Mouse (Mus musculus): ENCODE data around the gene Smo. TPM values are rescaled to one million over a fixed set of nuclear protein-coding genes. Genes with fewer than 3 reads are reported as not detected.

Gene Smo
- polyA plus RNA-seq, 1 experiment, result 5.3 TPM

DNA sequence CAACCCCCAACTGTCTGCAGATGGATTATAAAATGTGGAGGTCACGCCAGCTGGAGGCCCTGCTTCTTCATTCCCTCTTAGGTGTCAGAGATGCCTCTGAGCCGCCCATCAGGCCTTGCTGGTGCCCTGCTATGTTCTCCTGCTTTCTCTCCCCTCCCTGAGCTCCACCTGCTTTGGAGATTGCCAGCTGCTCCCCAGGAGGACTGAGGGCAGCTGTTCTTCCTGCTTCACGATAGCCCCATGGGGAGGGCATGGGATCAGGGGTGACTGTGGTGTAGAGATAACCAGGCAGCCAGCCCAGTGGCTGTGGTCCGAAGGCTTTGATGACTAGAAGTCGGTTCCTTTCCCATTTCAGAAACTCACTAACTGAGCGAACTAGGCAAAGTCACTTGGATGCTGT, 34.3 kb upstream of the Smo start:
- Histone ChIP-seq H3K36me3 (replicated peaks; ENCODE audit: low read length) (no peaks in the 10 kb centered on the region), H3K4me1 (peaks cover 66% of the 10 kb centered on the region), H3K4me3 (replicated peaks) (peak overlapping the region; percentile 55), H3K27me3 (replicated peaks) (peaks cover 60% of the 10 kb centered on the region), H3K9me3 (no peaks in the 10 kb centered on the region)
- no peak for TF ChIP-seq FLI1 (IDR thresholded peaks at IDR 0.05; ENCODE audit: low read length)
- TF ChIP-seq GATA1 (IDR thresholded peaks at IDR 0.05; ENCODE audit: borderline replicate concordance, low read length), result no peak

DNA sequence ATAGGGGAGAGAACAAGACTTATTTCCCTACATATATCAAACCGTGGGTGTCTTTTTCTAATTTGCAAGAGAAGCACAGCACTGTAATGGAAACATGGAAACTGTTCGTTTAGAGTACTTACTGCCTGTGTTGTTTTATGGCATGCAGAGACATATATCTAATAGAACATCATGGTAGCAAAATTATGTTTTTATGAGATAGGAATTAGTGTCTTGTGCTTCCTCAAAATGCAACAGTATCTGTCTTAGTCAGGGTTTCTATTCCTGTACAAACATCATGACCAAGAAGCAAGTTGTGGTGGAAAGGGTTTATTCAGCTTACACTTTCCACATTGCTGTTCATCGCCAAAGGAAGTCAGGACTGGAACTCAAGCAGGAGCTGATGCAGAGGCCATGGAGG, 33.2 kb upstream of the Smo start:
- Histone ChIP-seq H3K36me3 (replicated peaks; ENCODE audit: low read length) (no peaks in the 10 kb centered on the region), H3K4me3 (replicated peaks) (no peak overlapping the region), H3K4me1 (peaks cover 72% of the 10 kb centered on the region), H3K27me3 (replicated peaks) (peaks cover 61% of the 10 kb centered on the region), H3K9me3 (no peaks in the 10 kb centered on the region)
- no peak for TF ChIP-seq FLI1 (IDR thresholded peaks at IDR 0.05; ENCODE audit: low read length)
- no peak for TF ChIP-seq GATA1 (IDR thresholded peaks at IDR 0.05; ENCODE audit: borderline replicate concordance, low read length)

DNA sequence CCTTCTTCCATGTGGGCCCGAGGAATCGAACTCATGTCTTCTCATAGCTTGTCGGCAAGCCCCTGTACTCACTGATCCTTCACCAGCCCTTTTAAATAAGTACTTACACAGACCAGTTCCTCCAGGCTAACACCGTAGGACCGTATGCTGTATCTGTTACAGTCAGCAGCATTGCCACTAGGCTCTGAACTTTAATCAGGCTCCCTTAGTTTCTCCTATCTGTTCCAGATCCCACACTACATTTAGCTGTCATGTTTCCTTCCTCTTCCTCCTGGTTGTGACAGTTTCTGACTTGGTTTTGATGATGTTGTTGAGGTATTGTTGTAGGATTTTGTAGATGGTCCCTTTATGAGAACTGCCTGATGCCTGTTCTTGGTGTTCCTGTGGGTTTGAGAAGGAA, 31.2 kb upstream of the Smo start:
- Histone ChIP-seq H3K36me3 (replicated peaks; ENCODE audit: low read length) (no peaks in the 10 kb centered on the region), H3K4me1 (peaks cover 63% of the 10 kb centered on the region), H3K9me3 (no peaks in the 10 kb centered on the region), H3K27me3 (replicated peaks) (peaks cover 62% of the 10 kb centered on the region), H3K4me3 (replicated peaks) (peak overlapping the region; percentile 64)
- TF ChIP-seq GATA1 (IDR thresholded peaks at IDR 0.05; ENCODE audit: borderline replicate concordance, low read length) (no peak), FLI1 (IDR thresholded peaks at IDR 0.05; ENCODE audit: low read length) (no peak)

- peaks cover 45% of the 10 kb centered on the region for H3K4me1 ChIP-seq
- H3K27me3 ChIP-seq (replicated peaks), result peaks cover 75% of the 10 kb centered on the region
- no peak overlapping the region for H3K4me3 ChIP-seq (replicated peaks)
- TF ChIP-seq GATA1 (IDR thresholded peaks at IDR 0.05; ENCODE audit: borderline replicate concordance, low read length) (no peak), FLI1 (IDR thresholded peaks at IDR 0.05; ENCODE audit: low read length) (no peak)
- no peaks in the 10 kb centered on the region for H3K36me3 ChIP-seq (replicated peaks; ENCODE audit: low read length)
- no peaks in the 10 kb centered on the region for H3K9me3 ChIP-seq
These were observed 27.4 kb upstream of the Smo start for GRCm38 (mm10) chr6:29707902-29708301.

DNA sequence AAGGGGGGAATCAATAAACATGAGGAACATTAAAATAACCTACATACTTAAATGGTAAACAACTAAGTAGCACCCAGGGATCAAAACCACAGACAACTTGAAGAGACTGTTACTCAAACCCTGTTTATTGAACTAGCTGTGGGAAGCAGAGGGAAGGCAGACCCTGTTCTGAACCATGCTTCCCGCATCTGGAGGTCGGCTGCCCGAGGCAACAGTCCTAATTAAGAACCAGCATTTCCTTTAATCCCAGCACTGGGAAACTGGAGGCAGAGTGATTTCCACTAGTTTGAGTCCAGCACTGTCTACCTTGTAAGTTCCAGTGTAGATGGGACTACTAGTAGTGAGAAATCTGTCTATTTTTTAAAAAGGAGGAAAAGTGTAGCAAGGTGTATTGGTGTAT, 24.0 kb upstream of the Smo start:
- peaks cover 18% of the 10 kb centered on the region for H3K4me1 ChIP-seq
- H3K27me3 ChIP-seq (replicated peaks), result peaks cover 57% of the 10 kb centered on the region
- no peaks in the 10 kb centered on the region for H3K9me3 ChIP-seq
- H3K36me3 ChIP-seq (replicated peaks; ENCODE audit: low read length), result no peaks in the 10 kb centered on the region
- H3K4me3 ChIP-seq (replicated peaks), result no peak overlapping the region
- TF ChIP-seq GATA1 (IDR thresholded peaks at IDR 0.05; ENCODE audit: borderline replicate concordance, low read length) (no peak), FLI1 (IDR thresholded peaks at IDR 0.05; ENCODE audit: low read length) (no peak)

- peaks cover 12% of the 10 kb centered on the region for H3K4me1 ChIP-seq
These were observed 23.2 kb upstream of the Smo start for GRCm38 (mm10) chr6:29712011-29712584.

GRCm38 (mm10) chr6:29716624-29717365, 18.5 kb upstream of the Smo start:
- Histone ChIP-seq H3K4me3 (replicated peaks) (no peak overlapping the region), H3K9me3 (no peaks in the 10 kb centered on the region), H3K27me3 (replicated peaks) (peaks cover 55% of the 10 kb centered on the region), H3K4me1 (peaks cover 3% of the 10 kb centered on the region; the same call in 1 of the 2 replicates), H3K36me3 (replicated peaks; ENCODE audit: low read length) (peaks cover 4% of the 10 kb centered on the region)
- TF ChIP-seq FLI1 (IDR thresholded peaks at IDR 0.05; ENCODE audit: low read length) (no peak), GATA1 (IDR thresholded peaks at IDR 0.05; ENCODE audit: borderline replicate concordance, low read length) (no peak)

More at GRCm38 (mm10) chr6:29712011-29712584, 23.2 kb upstream of the Smo start:
- peaks cover 57% of the 10 kb centered on the region for H3K27me3 ChIP-seq (replicated peaks)
- no peaks in the 10 kb centered on the region for H3K9me3 ChIP-seq
- TF ChIP-seq FLI1 (IDR thresholded peaks at IDR 0.05; ENCODE audit: low read length), result no peak
- TF ChIP-seq GATA1 (IDR thresholded peaks at IDR 0.05; ENCODE audit: borderline replicate concordance, low read length), result no peak
- H3K36me3 ChIP-seq (replicated peaks; ENCODE audit: low read length), result no peaks in the 10 kb centered on the region
- no peak overlapping the region for H3K4me3 ChIP-seq (replicated peaks)

DNA sequence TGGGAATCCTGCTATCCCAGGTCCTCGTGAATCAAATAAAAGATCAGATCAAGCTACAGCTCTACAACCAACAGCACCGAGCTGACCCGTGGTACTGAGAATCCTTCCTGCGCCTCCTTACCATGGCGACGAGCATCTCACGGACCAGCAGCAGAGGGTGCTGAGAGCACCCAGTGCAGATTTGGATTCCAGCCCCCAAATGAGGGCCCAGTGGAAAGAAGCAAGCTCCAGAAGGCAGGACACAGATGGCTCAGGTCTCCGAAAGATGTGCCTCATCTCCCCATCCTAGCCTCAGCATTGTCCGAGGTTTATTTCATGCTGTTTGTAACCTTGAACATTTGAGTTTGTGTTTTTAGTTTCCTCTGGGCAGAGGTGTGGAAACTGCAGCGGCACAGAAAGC, 17.8 kb upstream of the Smo start:
- Histone ChIP-seq H3K36me3 (replicated peaks; ENCODE audit: low read length) (peaks cover 4% of the 10 kb centered on the region), H3K9me3 (no peaks in the 10 kb centered on the region), H3K27me3 (replicated peaks) (peaks cover 62% of the 10 kb centered on the region), H3K4me3 (replicated peaks) (no peak overlapping the region), H3K4me1 (no peaks in the 10 kb centered on the region; the same call in 1 of the 2 replicates)
- no peak for TF ChIP-seq FLI1 (IDR thresholded peaks at IDR 0.05; ENCODE audit: low read length)
- no peak for TF ChIP-seq GATA1 (IDR thresholded peaks at IDR 0.05; ENCODE audit: borderline replicate concordance, low read length)

GRCm38 (mm10) chr6:29717952-29718521, 17.3 kb upstream of the Smo start:
- no peaks in the 10 kb centered on the region for H3K9me3 ChIP-seq

DNA sequence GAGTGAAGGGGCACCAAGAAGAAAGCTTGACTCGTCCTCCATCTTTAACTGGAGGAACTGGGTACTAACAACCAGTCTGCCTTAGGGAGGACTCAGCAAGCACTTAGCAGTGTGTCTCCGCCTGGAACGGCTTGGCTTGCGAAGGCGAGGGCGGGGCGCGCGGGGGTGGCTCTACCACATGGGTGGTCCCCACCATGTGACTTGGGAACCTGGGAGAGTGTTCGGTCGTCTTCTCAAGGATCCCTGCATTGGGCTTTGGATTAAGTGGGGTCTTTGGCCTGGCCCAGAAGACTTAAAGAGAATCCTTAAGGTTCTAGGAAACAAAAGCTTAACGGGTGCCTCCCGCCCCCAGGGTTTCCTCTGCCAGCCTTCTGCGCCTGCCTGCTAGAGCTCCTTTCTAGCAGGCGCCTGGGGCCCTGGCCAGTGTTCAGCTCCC, 16.4 kb upstream of the Smo start:
- Histone ChIP-seq H3K36me3 (replicated peaks; ENCODE audit: low read length) (peaks cover 4% of the 10 kb centered on the region), H3K4me3 (replicated peaks) (no peak overlapping the region), H3K27me3 (replicated peaks) (peaks cover 68% of the 10 kb centered on the region), H3K4me1 (no peaks in the 10 kb centered on the region), H3K9me3 (no peaks in the 10 kb centered on the region)
- no peak for TF ChIP-seq FLI1 (IDR thresholded peaks at IDR 0.05; ENCODE audit: low read length)
- TF ChIP-seq GATA1 (IDR thresholded peaks at IDR 0.05; ENCODE audit: borderline replicate concordance, low read length), result no peak

More at GRCm38 (mm10) chr6:29717952-29718521, 17.3 kb upstream of the Smo start:
- peaks cover 4% of the 10 kb centered on the region for H3K36me3 ChIP-seq (replicated peaks; ENCODE audit: low read length)
- H3K4me3 ChIP-seq (replicated peaks), result no peak overlapping the region
- H3K4me1 ChIP-seq, result no peaks in the 10 kb centered on the region
- peaks cover 62% of the 10 kb centered on the region for H3K27me3 ChIP-seq (replicated peaks)
- no peak for TF ChIP-seq GATA1 (IDR thresholded peaks at IDR 0.05; ENCODE audit: borderline replicate concordance, low read length)
- TF ChIP-seq FLI1 (IDR thresholded peaks at IDR 0.05; ENCODE audit: low read length), result no peak
